ENCODE assay signal across 20 mouse cellular contexts in the genomic region with DNA sequence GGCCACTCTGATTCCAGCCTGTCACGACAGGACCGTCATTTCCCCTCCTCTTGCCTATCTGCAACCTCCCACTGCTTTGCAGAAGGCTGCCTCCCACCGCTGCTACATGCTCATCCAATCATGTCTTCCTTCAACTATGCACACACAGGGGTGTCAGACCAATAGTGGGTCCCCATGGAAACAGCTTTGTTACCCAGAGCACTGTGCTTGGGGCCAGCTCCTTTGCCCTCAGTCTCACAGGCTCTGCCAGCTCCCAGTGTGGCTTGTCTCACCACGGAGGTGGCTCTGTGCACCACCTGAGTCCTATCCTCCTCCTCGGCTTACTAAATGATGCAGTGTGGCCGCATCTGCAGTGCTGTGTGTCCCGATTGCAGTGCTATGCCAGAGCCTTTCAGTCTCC.
DNase-seq lines count a peak whose midpoint lies in the region; ATAC-seq lines count a peak whose summit lies in the region.
"Had no signal": no experiment of that assay in that cellular context is flagged by ENCODE, and none has a peak within 500 bp of the region (broad histone marks: within the 10 kb centered on the region; RNA-seq: fewer than 3 reads in every experiment).

No protein-coding gene starts in this region.

- H3K27me3 ChIP-seq in hindbrain, embryonic 10.5 days (ENCODE audit: insufficient read depth, poor library complexity, severe bottlenecking): no peaks in the 10 kb centered on the region
- H3K27me3 ChIP-seq in hindbrain, embryonic 16.5 days (replicated peaks; ENCODE audit: control insufficient read depth, insufficient read depth, low read length): no peaks in the 10 kb centered on the region
- H3K27me3 ChIP-seq in midbrain, embryonic 13.5 days: no peaks in the 10 kb centered on the region
- H3K27me3 ChIP-seq in midbrain, embryonic 16.5 days (ENCODE audit: control insufficient read depth, insufficient read depth, low read depth, low read length): no peaks in the 10 kb centered on the region
- no peaks in the 10 kb centered on the region for H3K27me3 ChIP-seq in hindbrain, embryonic 13.5 days
- H3K27me3 ChIP-seq: intestine, embryonic 15.5 days; liver, embryonic 13.5 days had no signal

- ATAC-seq in hindbrain, embryonic 16.5 days: no peak; the same call in 1 of the 2 replicates
- ATAC-seq in midbrain, embryonic 13.5 days: peak; percentile 61
- ATAC-seq in midbrain, embryonic 16.5 days: no peak
- ATAC-seq in hindbrain, embryonic 13.5 days (ENCODE audit: low FRiP score): no peak; the same call in 1 of the 2 replicates
- ATAC-seq: intestine, embryonic 15.5 days had no signal

- no peak for DNase-seq in hindbrain, embryonic 10.5 days (ENCODE audit: low spot score)
- peak; percentile 28 for DNase-seq in retina, embryonic 14.5 days (ENCODE audit: low spot score)
- DNase-seq in adrenal gland, adult 8-10 months: no peak
- DNase-seq: cerebellum, adult 9-10 months; gastrocnemius, postnatal 14 days; heart, adult 18-20 months; heart, postnatal 36 days; kidney, adult 9 months; kidney, postnatal 25 days; liver, embryonic 13.5 days; lung, postnatal 36 days; spleen, adult 18-20 months had no signal

- no peak overlapping the region for H3K4me3 ChIP-seq in hindbrain, embryonic 10.5 days
- no peak overlapping the region for H3K4me3 ChIP-seq in hindbrain, embryonic 16.5 days (ENCODE audit: low read length)
- no peak overlapping the region for H3K4me3 ChIP-seq in midbrain, embryonic 13.5 days (replicated peaks)
- H3K4me3 ChIP-seq in midbrain, embryonic 16.5 days (ENCODE audit: low read depth, low read length): no peak overlapping the region
- no peak overlapping the region for H3K4me3 ChIP-seq in hindbrain, embryonic 13.5 days
- H3K4me3 ChIP-seq: intestine, embryonic 15.5 days; limb, embryonic 13.5 days; liver, embryonic 13.5 days had no signal

- H3K4me2 ChIP-seq in hindbrain, embryonic 16.5 days (ENCODE audit: low read length): no peak overlapping the region
- H3K4me2 ChIP-seq in midbrain, embryonic 13.5 days (replicated peaks): no peak overlapping the region
- no peak overlapping the region for H3K4me2 ChIP-seq in midbrain, embryonic 16.5 days (ENCODE audit: low read length)
- no peak overlapping the region for H3K4me2 ChIP-seq in hindbrain, embryonic 13.5 days
- H3K4me2 ChIP-seq: intestine, embryonic 15.5 days; limb, embryonic 13.5 days; liver, embryonic 13.5 days; lung, embryonic 14.5 days; midbrain, embryonic 11.5 days had no signal

- peaks cover 36% of the 10 kb centered on the region for H3K4me1 ChIP-seq in hindbrain, embryonic 10.5 days (replicated peaks)
- peaks cover 29% of the 10 kb centered on the region for H3K4me1 ChIP-seq in hindbrain, embryonic 16.5 days (ENCODE audit: control insufficient read depth, insufficient read depth, low read depth, low read length)
- H3K4me1 ChIP-seq in midbrain, embryonic 13.5 days (replicated peaks): peaks cover 30% of the 10 kb centered on the region
- peaks cover 7% of the 10 kb centered on the region for H3K4me1 ChIP-seq in midbrain, embryonic 16.5 days (ENCODE audit: control insufficient read depth, insufficient read depth, low read length)
- H3K4me1 ChIP-seq in hindbrain, embryonic 13.5 days (replicated peaks): peaks cover 45% of the 10 kb centered on the region
- H3K4me1 ChIP-seq: intestine, embryonic 15.5 days; limb, embryonic 13.5 days; liver, embryonic 13.5 days had no signal

- H3K36me3 ChIP-seq in hindbrain, embryonic 10.5 days: 0 out of 2 replicates have a peak, but pooled peaks cover 3% of the 10 kb centered on the region
- H3K36me3 ChIP-seq in hindbrain, embryonic 16.5 days (ENCODE audit: control insufficient read depth, insufficient read depth, low read length): no peaks in the 10 kb centered on the region
- H3K36me3 ChIP-seq in midbrain, embryonic 13.5 days: no peaks in the 10 kb centered on the region
- no peaks in the 10 kb centered on the region for H3K36me3 ChIP-seq in midbrain, embryonic 16.5 days (ENCODE audit: control insufficient read depth, insufficient read depth, low read length)
- no peaks in the 10 kb centered on the region for H3K36me3 ChIP-seq in hindbrain, embryonic 13.5 days
- H3K36me3 ChIP-seq: intestine, embryonic 15.5 days; limb, embryonic 13.5 days; liver, embryonic 13.5 days had no signal

- 67% methylated on average over 7 of the region's 7 CpGs for WGBS in hindbrain, embryonic 10.5 days
- WGBS in hindbrain, embryonic 16.5 days: 42% methylated on average over 7 of the region's 7 CpGs
- 58% methylated on average over 7 of the region's 7 CpGs for WGBS in midbrain, embryonic 13.5 days
- WGBS in midbrain, embryonic 16.5 days: 60% methylated on average over 7 of the region's 7 CpGs
- 50% methylated on average over 7 of the region's 7 CpGs for WGBS in hindbrain, embryonic 13.5 days

- H3K9me3 ChIP-seq in hindbrain, embryonic 10.5 days: no peaks in the 10 kb centered on the region
- no peaks in the 10 kb centered on the region for H3K9me3 ChIP-seq in hindbrain, embryonic 16.5 days (ENCODE audit: control insufficient read depth, low read length)
- no peaks in the 10 kb centered on the region for H3K9me3 ChIP-seq in midbrain, embryonic 13.5 days
- H3K9me3 ChIP-seq in midbrain, embryonic 16.5 days (replicated peaks; ENCODE audit: control insufficient read depth, low read length, poor library complexity, severe bottlenecking): no peaks in the 10 kb centered on the region
- H3K9me3 ChIP-seq in hindbrain, embryonic 13.5 days: no peaks in the 10 kb centered on the region
- H3K9me3 ChIP-seq: intestine, embryonic 15.5 days; limb, embryonic 13.5 days had no signal

- H3K27ac ChIP-seq in hindbrain, embryonic 10.5 days: peak overlapping the region; percentile 50; the same call in 1 of the 2 replicates
- H3K27ac ChIP-seq in hindbrain, embryonic 16.5 days (ENCODE audit: low read depth, low read length): no peak overlapping the region
- 0 out of 2 replicates have a peak overlapping the region, but pooled peaks have one; percentile 3 for H3K27ac ChIP-seq in midbrain, embryonic 13.5 days
- no peak overlapping the region for H3K27ac ChIP-seq in midbrain, embryonic 16.5 days (ENCODE audit: low read length)
- H3K27ac ChIP-seq in hindbrain, embryonic 13.5 days: peak overlapping the region; percentile 40; the same call in 1 of the 2 replicates
- H3K27ac ChIP-seq: intestine, embryonic 15.5 days; limb, embryonic 13.5 days; liver, embryonic 13.5 days had no signal

- H3K9ac ChIP-seq in hindbrain, embryonic 16.5 days (ENCODE audit: low read depth, low read length): no peak overlapping the region
- no peak overlapping the region for H3K9ac ChIP-seq in midbrain, embryonic 13.5 days (replicated peaks)
- no peak overlapping the region for H3K9ac ChIP-seq in midbrain, embryonic 16.5 days (ENCODE audit: low read depth, low read length)
- no peak overlapping the region for H3K9ac ChIP-seq in hindbrain, embryonic 13.5 days
- H3K9ac ChIP-seq: intestine, embryonic 15.5 days; limb, embryonic 13.5 days; liver, embryonic 13.5 days; lung, embryonic 14.5 days had no signal

Comparison
In these comparisons a context has a peak if more than half of its experiments do, and no peak if none do; other contexts are left out.
1. H3K27ac ChIP-seq: peak in hindbrain, embryonic 10.5 days (single experiment), midbrain, embryonic 13.5 days (single experiment) and hindbrain, embryonic 13.5 days (single experiment); none in hindbrain, embryonic 16.5 days (single experiment) and midbrain, embryonic 16.5 days (single experiment).